Mouse (Mus musculus) urinary bladder, postnatal 25 days (tissue): ENCODE results near the gene Vash1.

Source experiments
- DNase-seq: peaks from one replicate; pipeline ENCODE4 v3.0.0; 2022; ENCODE audit warnings: low spot score

Gene Vash1

DNA sequence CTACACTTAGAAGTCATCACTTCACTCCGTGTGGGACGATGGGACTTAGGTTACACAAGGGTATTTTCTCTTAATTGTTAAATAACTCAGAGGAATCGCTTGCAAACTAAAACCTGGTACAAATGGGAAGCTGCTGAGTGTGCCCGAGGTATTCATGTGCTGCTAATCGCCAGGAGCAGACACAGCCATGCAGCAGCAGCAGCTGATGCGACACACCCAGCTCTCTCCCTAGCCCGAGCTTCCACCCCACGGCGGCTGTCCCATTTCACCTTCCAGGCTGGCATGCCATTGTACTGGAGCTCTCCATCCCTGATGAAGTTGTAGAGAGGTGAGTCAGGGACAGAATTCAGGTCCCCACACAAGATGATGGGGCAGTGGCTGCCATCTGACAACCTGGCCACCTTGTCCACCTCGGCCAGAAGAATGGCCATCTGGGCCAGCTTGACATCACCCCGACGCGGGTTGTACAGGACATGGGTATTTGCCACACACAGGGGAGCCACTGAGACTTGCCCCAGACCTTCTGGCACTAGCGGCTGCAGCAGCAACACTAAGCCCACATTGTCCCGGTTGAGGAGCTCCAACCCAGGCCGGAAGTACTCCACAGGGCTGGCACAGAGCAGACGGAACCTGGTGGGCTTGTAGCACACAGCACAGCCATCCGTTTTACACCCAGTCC is 41.6 kb downstream of the Vash1 start:
- no peak for DNase-seq

DNA sequence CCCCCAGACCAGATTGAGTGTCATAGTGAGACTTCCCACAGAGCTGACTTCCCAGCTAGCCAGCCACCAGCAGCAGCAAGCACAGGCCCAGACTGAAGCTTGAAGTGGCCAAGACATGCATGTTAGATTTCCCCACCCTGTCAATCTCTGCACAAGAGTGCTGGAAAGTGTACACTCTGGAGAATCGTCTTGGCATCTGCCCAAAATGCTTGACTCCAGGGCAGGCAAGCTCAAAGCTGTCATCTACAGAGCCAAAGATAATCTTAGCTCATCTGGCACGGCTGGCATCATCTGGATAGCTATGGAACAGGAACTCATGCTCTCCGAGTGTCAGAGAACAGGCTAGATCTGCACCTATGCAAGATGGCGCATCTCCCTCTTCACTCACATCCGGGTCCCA is 43.0 kb downstream of the Vash1 start:
- no peak for DNase-seq

DNA sequence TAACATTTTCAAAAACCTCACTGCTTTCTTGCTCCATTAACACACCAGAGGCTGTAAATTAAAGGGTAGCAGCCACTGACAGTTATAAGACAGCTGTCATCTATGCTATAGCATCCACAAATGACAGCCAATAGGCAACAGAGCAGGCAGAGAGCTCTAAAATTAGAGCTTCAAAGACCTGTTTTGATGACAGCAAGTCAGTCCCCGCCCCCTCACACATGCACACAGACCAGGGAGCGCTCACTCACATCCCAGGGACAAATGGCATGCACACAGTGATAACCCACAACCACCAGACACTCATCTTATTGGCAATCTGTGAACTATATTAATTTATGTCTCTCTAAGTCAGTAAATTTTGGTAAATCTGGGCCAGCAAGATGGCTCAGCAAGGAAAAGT is 45.8 kb downstream of the Vash1 start:
- no peak for DNase-seq

DNA sequence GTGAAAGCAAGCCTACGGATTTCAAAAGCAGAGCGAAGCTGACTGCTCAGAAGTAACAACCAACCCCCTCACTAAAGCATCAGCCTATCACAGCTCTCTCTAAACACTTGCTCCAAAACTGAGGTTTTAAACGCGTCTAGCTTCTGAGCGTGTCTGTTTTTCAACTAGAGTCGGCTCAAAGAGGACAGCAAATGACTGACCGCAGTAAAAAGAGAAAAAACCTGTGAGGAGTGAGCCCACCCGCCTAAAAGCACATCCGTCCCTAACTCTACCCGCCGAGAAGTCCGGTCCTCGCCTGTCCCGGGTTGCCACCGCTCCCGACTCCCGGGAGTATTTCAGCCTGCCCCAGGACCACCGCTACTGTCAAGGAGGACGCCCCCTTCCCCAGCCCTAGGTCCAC is 47.2 kb downstream of the Vash1 start:
- no peak for DNase-seq

DNA sequence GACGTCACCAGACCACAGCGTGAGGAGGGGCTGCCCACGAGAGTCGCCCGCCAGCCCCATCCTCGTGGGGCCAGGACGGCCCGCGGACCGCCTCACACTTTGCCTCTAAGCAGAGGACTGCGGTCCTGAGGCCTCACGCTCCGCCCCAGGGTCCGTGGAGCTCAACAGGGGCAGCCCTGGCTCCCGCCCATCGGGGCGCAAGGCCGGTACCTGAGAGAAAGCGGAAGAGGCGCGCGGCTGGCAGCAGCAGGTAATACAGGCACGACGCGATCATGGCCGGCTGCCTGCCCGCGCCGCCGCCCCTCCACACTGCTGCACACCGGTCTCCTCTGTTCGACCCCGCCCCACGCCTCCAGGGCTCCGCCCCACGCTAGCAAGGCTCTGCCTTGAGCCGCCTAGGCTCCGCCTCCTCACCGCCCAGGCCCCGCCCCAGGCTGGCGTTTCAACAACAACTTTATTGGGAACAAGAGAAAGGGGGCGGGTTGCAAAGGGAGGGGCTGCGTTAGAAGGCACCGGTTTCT is 47.7 kb downstream of the Vash1 start, which contains the start of gene Angel1:
Gene Angel1 (minus strand): TSS at position 341 of the 521 bp plus-strand sequence.
- DNase-seq, result peak; percentile 97

DNA sequence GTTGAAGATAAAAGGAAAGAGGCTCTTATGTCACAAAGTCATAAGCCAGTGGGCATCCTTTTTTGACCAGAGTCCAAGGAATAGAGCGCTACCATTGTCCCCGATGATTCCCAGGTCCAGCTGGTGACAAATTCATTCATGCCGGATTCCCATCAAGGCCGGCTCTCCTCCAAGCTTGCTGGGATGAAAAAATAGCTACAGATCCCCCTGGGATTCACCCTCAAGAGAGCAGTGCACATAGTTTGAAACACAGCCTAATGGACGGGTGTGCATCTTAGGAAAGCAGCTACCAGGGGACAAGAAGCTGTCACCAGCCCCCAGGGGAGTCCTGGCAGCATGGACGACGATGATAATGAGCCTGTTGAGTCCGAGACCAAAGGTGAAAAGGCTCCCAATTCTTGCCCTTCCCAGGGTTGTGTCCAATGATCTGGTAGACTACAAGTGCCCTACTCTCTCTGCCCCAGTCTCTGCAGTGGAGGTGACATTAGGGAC is 55.9 kb downstream of the Vash1 start, which contains the start of gene Lrrc74a:
Gene Lrrc74a (plus strand): TSS at position 51 of the 492 bp plus-strand sequence.
- no peak for DNase-seq
